Mouse (Mus musculus): ENCODE results near the gene Nsd1. TPM values are rescaled to one million over a fixed set of nuclear protein-coding genes. Genes with fewer than 3 reads are reported as not detected.

Gene Nsd1
- polyA plus RNA-seq, 1 experiment from 2014 or later = 41.5 TPM

DNA sequence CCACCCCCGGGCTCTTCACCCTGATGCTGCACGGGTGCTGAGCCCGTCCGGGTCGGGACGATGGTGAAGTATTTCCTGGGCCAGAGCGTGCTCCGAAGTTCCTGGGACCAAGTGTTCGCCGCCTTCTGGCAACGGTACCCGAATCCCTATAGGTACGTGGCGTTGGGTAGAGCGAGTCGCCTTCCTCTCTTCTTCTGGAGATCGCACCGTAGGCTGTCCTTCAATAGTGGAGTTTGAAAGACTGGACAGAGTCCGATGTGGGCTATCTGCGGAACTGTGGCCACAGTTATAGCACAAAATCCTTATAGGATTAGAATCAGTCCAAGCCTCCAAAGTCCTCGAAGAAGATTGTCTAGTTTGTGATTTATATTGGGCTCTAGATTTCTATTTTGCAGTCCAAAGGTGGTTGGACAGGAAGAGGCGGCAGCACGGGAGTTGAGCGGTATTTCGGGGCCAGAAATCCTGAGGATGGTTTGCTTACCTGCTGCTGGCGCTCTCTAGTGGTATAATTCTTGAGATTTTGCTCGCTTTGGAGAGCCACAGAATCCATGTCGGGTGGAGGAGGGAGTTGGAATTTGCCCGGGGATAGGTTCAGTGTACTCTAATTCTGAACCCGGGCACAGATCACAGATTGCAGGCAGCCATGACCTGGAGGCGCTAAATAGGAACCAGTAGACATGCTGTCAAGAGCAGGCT lies 112.7 kb downstream of the Nsd1 start:
- Histone ChIP-seq H3K9ac (peak overlapping the region; percentile 92), H3K4me1 (replicated peaks) (peaks cover 39% of the 10 kb centered on the region), H3K9me3 (replicated peaks) (no peaks in the 10 kb centered on the region), H3K4me3 (peak overlapping the region; percentile 79), H3K36me3 (peaks cover 60% of the 10 kb centered on the region), H3K27ac (peak overlapping the region; percentile 87), H3K4me2 (peak overlapping the region; percentile 83), H3K27me3 (no peaks in the 10 kb centered on the region)
- under 1% methylated on average over 31 of the region's 31 CpGs for WGBS
- ATAC-seq (replicated peaks; ENCODE audit: insufficient number of reproducible peaks, insufficient read depth, low FRiP score, low read depth) = no peak; the same call in 1 of the 2 replicates

DNA sequence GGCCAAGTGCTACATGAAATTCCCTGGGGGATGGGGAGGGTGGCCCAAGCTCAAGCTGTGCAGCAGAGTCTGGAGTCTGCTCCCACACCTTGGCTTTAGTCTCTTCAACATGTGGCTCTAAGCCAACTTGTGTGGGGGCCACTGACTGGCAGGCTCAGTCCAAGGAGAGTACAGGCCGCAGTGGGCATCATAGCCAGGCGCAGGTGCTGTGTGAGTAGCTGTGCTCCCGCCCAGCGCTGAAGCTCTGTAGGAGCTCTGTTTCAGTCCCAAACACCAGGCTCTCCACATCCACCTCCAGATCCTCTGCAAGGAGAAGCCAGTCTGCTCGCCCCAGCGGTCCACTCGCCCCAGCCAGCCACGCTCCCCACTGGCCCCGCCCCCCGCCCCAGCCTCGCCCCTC lies 116.0 kb downstream of the Nsd1 start:
- 71% methylated on average over 11 of the region's 11 CpGs for WGBS
- Histone ChIP-seq H3K4me1 (replicated peaks) (peaks cover 57% of the 10 kb centered on the region), H3K4me2 (no peak overlapping the region), H3K9me3 (replicated peaks) (no peaks in the 10 kb centered on the region), H3K27me3 (no peaks in the 10 kb centered on the region), H3K9ac (0 out of 2 replicates have a peak overlapping the region, but pooled peaks have one; percentile 10), H3K27ac (no peak overlapping the region), H3K36me3 (peaks cover 33% of the 10 kb centered on the region), H3K4me3 (no peak overlapping the region)
- ATAC-seq (replicated peaks; ENCODE audit: insufficient number of reproducible peaks, insufficient read depth, low FRiP score, low read depth) = no peak

DNA sequence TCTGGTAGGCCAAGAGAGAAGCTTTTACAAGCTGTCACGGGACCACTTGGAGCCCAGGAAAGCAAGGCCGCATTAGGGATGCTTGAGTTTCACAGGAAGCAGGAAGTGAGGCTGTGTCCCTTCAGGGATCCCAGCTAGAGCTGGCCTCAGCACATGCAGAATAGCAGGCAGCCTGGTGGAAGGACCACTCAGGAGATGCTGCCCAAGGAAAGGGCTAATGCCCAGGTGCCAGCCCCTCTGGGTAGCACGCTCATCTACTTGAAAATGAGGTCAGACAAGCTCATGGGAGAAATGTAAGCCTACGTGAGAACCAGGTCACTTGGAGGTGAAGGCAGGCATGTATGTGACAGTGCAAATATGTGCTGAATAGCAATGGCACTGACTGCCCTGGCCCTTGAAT lies 117.6 kb downstream of the Nsd1 start:
- H3K27ac ChIP-seq = peak overlapping the region; percentile 49; the same call in 1 of the 2 replicates
- peaks cover 33% of the 10 kb centered on the region for H3K36me3 ChIP-seq
- peaks cover 52% of the 10 kb centered on the region for H3K4me1 ChIP-seq (replicated peaks)
- no peak overlapping the region for H3K4me2 ChIP-seq
- no peaks in the 10 kb centered on the region for H3K9me3 ChIP-seq (replicated peaks)
- no peak overlapping the region for H3K4me3 ChIP-seq
- H3K9ac ChIP-seq = no peak overlapping the region
- 45% methylated on average over 4 of the region's 4 CpGs for WGBS
- ATAC-seq (replicated peaks; ENCODE audit: insufficient number of reproducible peaks, insufficient read depth, low FRiP score, low read depth) = no peak
- H3K27me3 ChIP-seq = no peaks in the 10 kb centered on the region

DNA sequence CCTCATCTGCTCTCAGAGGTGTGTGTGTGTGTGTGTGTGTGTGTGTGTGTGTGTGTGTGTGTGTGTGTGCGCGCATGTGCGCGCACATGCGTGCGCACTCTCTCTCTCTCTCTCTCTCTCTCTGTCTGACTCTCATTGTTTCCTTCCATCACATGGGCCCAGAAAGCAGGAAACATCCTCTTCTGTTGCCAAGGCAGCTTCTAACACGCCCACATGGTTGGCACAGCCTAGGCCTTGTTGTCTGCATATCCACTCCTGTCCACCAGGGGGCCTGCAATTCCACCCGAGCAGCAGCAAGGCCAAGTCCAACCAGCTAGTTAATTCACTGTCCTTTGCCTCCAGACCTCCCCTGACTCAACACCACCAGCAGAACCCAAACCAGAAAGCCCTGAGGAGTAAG lies 118.1 kb downstream of the Nsd1 start:
- no peaks in the 10 kb centered on the region for H3K9me3 ChIP-seq (replicated peaks)
- peak overlapping the region; percentile 81 for H3K4me3 ChIP-seq
- peaks cover 50% of the 10 kb centered on the region for H3K4me1 ChIP-seq (replicated peaks)
- H3K4me2 ChIP-seq = peak overlapping the region; percentile 97
- no peak overlapping the region; the same call in 1 of the 2 replicates for H3K27ac ChIP-seq
- peaks cover 33% of the 10 kb centered on the region for H3K36me3 ChIP-seq
- H3K27me3 ChIP-seq = no peaks in the 10 kb centered on the region
- 35% methylated on average over 6 of the region's 8 CpGs for WGBS
- H3K9ac ChIP-seq = no peak overlapping the region
- peak; percentile 24; the same call in 1 of the 2 replicates for ATAC-seq (replicated peaks; ENCODE audit: insufficient number of reproducible peaks, insufficient read depth, low FRiP score, low read depth)

DNA sequence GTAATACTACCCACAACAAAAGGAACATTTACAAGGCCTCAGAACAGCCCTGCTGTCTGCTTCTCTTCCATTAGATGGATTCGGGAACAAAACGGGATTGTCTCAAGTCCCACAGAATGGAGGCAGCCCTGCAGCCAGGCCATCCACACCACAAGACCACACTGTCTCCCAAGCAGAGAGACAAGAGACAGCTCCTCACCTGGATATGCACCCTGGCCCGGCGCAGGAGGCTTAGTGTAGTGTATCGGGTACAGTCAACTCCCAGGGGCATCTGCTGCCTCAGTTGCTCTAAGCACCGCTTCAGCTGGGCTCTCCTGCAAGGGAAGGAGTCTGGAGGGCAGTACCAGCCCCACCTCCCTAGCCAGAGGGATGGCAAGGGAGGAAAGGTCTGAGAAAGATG lies 118.6 kb downstream of the Nsd1 start:
- Histone ChIP-seq H3K9ac (peak overlapping the region; percentile 70; the same call in 1 of the 2 replicates), H3K9me3 (replicated peaks) (no peaks in the 10 kb centered on the region), H3K4me2 (peak overlapping the region; percentile 97), H3K4me3 (peak overlapping the region; percentile 81), H3K36me3 (peaks cover 29% of the 10 kb centered on the region), H3K4me1 (replicated peaks) (peaks cover 45% of the 10 kb centered on the region), H3K27me3 (no peaks in the 10 kb centered on the region), H3K27ac (no peak overlapping the region)
- WGBS = 77% methylated on average over 6 of the region's 6 CpGs
- no peak for ATAC-seq (replicated peaks; ENCODE audit: insufficient number of reproducible peaks, insufficient read depth, low FRiP score, low read depth)

DNA sequence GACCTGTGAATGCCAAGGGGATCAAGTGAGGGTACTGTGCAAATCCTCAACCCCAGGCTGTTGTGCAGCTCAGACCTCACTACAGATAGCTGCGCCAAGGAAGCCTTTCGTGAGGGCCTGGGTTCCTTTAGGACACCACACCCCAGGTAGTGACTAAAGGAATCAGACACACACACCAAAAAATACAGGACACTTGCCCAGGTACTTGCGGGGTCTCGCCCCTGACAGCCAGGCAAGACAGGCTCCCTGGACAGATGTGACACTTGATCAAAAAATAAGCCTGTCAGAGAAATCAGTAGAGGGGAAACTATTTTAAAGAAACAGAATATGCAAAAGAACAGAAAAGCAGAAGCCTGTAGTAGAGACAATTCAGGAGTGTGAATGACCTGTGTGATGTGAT lies 119.1 kb downstream of the Nsd1 start:
- H3K4me3 ChIP-seq = peak overlapping the region; percentile 81
- H3K27me3 ChIP-seq = no peaks in the 10 kb centered on the region
- H3K36me3 ChIP-seq = peaks cover 24% of the 10 kb centered on the region
- H3K4me2 ChIP-seq = peak overlapping the region; percentile 97
- peaks cover 40% of the 10 kb centered on the region for H3K4me1 ChIP-seq (replicated peaks)
- no peaks in the 10 kb centered on the region for H3K9me3 ChIP-seq (replicated peaks)
- no peak for ATAC-seq (replicated peaks; ENCODE audit: insufficient number of reproducible peaks, insufficient read depth, low FRiP score, low read depth)
- no peak overlapping the region for H3K27ac ChIP-seq
- 83% methylated on average over 4 of the region's 4 CpGs for WGBS
- peak overlapping the region; percentile 70 for H3K9ac ChIP-seq

DNA sequence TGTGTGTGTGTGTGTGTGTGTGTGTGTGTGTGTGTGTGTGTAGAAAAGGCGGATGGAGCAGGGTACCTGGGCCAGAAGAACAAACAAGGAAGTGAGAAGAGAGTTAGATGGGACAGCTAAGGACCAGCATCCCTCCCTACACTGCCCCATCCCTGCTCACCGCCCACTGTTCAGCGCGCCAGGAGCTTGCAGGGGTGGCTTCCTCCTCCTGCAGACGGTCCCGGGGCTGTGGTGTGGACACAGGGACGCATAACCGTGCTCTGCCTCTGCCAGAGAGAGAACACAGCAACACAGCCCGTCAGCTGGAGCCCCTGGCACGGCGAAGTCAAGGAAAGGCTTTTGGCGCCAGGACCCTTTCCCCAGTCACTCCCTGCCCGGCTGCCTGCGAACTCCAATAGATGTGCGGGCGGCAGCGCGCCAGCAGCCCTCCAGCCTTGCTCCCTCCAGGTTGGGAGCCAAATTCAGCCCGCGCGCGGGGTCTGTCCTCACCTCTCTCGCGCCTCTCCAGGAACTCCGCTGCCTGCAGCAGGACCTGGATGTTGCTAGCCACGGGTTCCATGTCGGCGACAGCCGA lies 119.6 kb downstream of the Nsd1 start:
- H3K4me2 ChIP-seq = peak overlapping the region; percentile 97
- H3K36me3 ChIP-seq = peaks cover 19% of the 10 kb centered on the region
- H3K4me1 ChIP-seq (replicated peaks) = peaks cover 35% of the 10 kb centered on the region
- peak overlapping the region; percentile 81 for H3K4me3 ChIP-seq
- H3K9me3 ChIP-seq (replicated peaks) = no peaks in the 10 kb centered on the region
- no peaks in the 10 kb centered on the region for H3K27me3 ChIP-seq
- peak; percentile 16 for ATAC-seq (replicated peaks; ENCODE audit: insufficient number of reproducible peaks, insufficient read depth, low FRiP score, low read depth)
- peak overlapping the region; percentile 70 for H3K9ac ChIP-seq
- WGBS = 2% methylated on average over 29 of the region's 29 CpGs
- H3K27ac ChIP-seq = peak overlapping the region; percentile 92

GRCm38 (mm10) chr13:55329683-55330566 lies 120.3 kb downstream of the Nsd1 start, which contains the start of gene Mxd3:
Gene Mxd3, minus strand, starts transcription at chr13:55329823.
- H3K9me3 ChIP-seq (replicated peaks) = no peaks in the 10 kb centered on the region
- H3K36me3 ChIP-seq = peaks cover 13% of the 10 kb centered on the region
- peak within 1 kb of the TSS; percentile 97 for H3K4me2 ChIP-seq
- peak within 1 kb of the TSS; percentile 70 for H3K9ac ChIP-seq
- ATAC-seq (replicated peaks; ENCODE audit: insufficient number of reproducible peaks, insufficient read depth, low FRiP score, low read depth) = peak; percentile 88
- peak within 1 kb of the TSS; percentile 92 for H3K27ac ChIP-seq
- peak within 1 kb of the TSS; percentile 81 for H3K4me3 ChIP-seq
- H3K27me3 ChIP-seq = no peaks in the 10 kb centered on the region
- H3K4me1 ChIP-seq (replicated peaks) = peaks cover 35% of the 10 kb centered on the region
- under 1% methylated on average over 82 of the region's 82 CpGs for WGBS

- WGBS = 44% methylated on average over 14 of the region's 14 CpGs
- Histone ChIP-seq H3K9ac (peak overlapping the region; percentile 70), H3K27me3 (no peaks in the 10 kb centered on the region), H3K4me2 (peak overlapping the region; percentile 97), H3K36me3 (peaks cover 5% of the 10 kb centered on the region), H3K9me3 (replicated peaks) (no peaks in the 10 kb centered on the region), H3K4me3 (peak overlapping the region; percentile 81), H3K27ac (peak overlapping the region; percentile 92), H3K4me1 (replicated peaks) (peaks cover 35% of the 10 kb centered on the region)
- no peak for ATAC-seq (replicated peaks; ENCODE audit: insufficient number of reproducible peaks, insufficient read depth, low FRiP score, low read depth)
These were observed 121.2 kb downstream of the Nsd1 start for GRCm38 (mm10) chr13:55330567-55331400.

DNA sequence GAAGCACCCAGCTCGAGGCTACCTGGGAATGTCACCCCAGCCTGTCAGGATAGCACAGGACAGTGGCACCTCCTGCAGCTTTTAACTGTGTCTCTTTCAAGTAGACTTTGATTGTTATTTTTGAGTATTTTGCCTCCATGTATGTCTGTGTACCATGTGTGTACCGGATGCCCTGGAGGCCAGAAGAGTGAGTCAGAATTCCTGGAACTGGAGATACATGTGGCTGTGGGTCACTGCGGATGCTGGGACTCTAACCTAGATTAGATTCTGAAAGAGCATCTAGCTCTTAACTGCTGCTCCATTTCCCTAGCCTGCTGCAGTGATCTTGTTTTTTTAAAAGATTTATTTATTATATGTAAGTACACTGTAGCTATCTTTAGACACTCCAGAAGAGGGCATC lies 122.7 kb downstream of the Nsd1 start:
- Histone ChIP-seq H3K9ac (no peak overlapping the region), H3K27ac (no peak overlapping the region), H3K4me3 (no peak overlapping the region), H3K36me3 (no peaks in the 10 kb centered on the region), H3K4me1 (replicated peaks) (peaks cover 30% of the 10 kb centered on the region), H3K9me3 (replicated peaks) (no peaks in the 10 kb centered on the region), H3K27me3 (no peaks in the 10 kb centered on the region), H3K4me2 (no peak overlapping the region)
- 65% methylated on average over 3 of the region's 3 CpGs for WGBS
- no peak for ATAC-seq (replicated peaks; ENCODE audit: insufficient number of reproducible peaks, insufficient read depth, low FRiP score, low read depth)

All from heart, embryonic 15.5 days (tissue).